Mouse (Mus musculus) limb, embryonic 12.5 days (tissue): ENCODE measurements around the gene Gm3512. TPM values are rescaled to one million over a fixed set of nuclear protein-coding genes. Genes with fewer than 3 reads are reported as not detected.
"Not testable (repeated sequence)": the region's sequence is repeated elsewhere in the genome, so short reads cannot be mapped to it uniquely, and the experiment has no call there.

Source experiments
- ATAC-seq: fragments of 200-750 bp; cut with Nextera tagmentation; 2 replicates; pipeline ENCODE4 v1.8.0; 2017; ENCODE audit warnings: low read depth, moderate TSS enrichment; ENCODE audit not compliant: insufficient number of reproducible peaks, insufficient read depth, low FRiP score, low TSS enrichment
- H3K27ac ChIP-seq: fragments of 300-500 bp; sonication (generic); 2 replicates; pipeline ENCODE4 v1.5.1; 2016; ENCODE audit warnings: mild to moderate bottlenecking, moderate library complexity
- H3K27me3 ChIP-seq: fragments of 300-500 bp; sonication (generic); 2 replicates; pipeline ENCODE4 v1.6.1; 2016; ENCODE audit warnings: mild to moderate bottlenecking, moderate library complexity
- H3K36me3 ChIP-seq: fragments of 300-500 bp; sonication (generic); 2 replicates; pipeline ENCODE4 v1.6.1; 2016; ENCODE audit warnings: mild to moderate bottlenecking, moderate library complexity
- H3K4me1 ChIP-seq: fragments of 300-500 bp; sonication (generic); replicated peaks from 2 replicates; pipeline ENCODE4 v1.6.1; 2016
- H3K4me2 ChIP-seq: fragments of 300-500 bp; sonication (generic); 2 replicates; pipeline ENCODE4 v1.6.1; 2016; ENCODE audit warnings: mild to moderate bottlenecking, moderate library complexity
- H3K4me3 ChIP-seq: fragments of 300-500 bp; sonication (generic); replicated peaks from 2 replicates; pipeline ENCODE4 v1.5.1; 2016; ENCODE audit warnings: mild to moderate bottlenecking
- H3K9ac ChIP-seq: fragments of 300-500 bp; sonication (generic); replicated peaks from 2 replicates; pipeline ENCODE4 v1.6.1; 2016; ENCODE audit warnings: mild to moderate bottlenecking, moderate library complexity
- H3K9me3 ChIP-seq: fragments of 300-500 bp; sonication (generic); 2 replicates; pipeline ENCODE4 v1.6.1; 2016; ENCODE audit warnings: mild to moderate bottlenecking, moderate library complexity
- WGBS: fragments of 180-500 bp; shearing (Covaris S2); methylation state at CpG from one replicate; pipeline ENCODE4 v1.1.7; 2016; 5-methylcytosine and 5-hydroxymethylcytosine counted together
- polyA plus RNA-seq: library from polyadenylated mRNA; unstranded; fragments of >200 nt; fragmentation: Nextera tagmentation; extraction: Ambion mirVana; gene quantifications from 2 replicates; pipeline ENCODE4 v1.2.1, GENCODE M21; 2016

The Gm3512 gene
- 5.1 and 5.7 TPM in 2 replicates for polyA plus RNA-seq

- H3K36me3 ChIP-seq, H3K4me3 ChIP-seq, H3K4me1 ChIP-seq, H3K27me3 ChIP-seq, H3K9me3 ChIP-seq, H3K9ac ChIP-seq, H3K27ac ChIP-seq, ATAC-seq, H3K4me2 ChIP-seq: not testable (repeated sequence)
- WGBS, result no CpG with 5 or more reads among the region's 37 CpGs
Observed at GRCm38 (mm10) chr14:7174483-7174971, at the start of gene Gm3512. Gene Gm3512, minus strand, starts transcription at chr14:7174533.

- not testable (repeated sequence) for H3K4me2 ChIP-seq, H3K27me3 ChIP-seq, H3K4me3 ChIP-seq, H3K9ac ChIP-seq, H3K4me1 ChIP-seq, H3K27ac ChIP-seq, H3K36me3 ChIP-seq, ATAC-seq, H3K9me3 ChIP-seq
- 92% methylated on average over 2 of the region's 3 CpGs for WGBS
Observed at GRCm38 (mm10) chr14:7200070-7200469, 25.7 kb upstream of the Gm3512 start.

GRCm38 (mm10) chr14:7194440-7194839, 20.1 kb upstream of the Gm3512 start, which contains the start of gene Gm16434:
Gene Gm16434, minus strand, starts transcription at chr14:7194540.
- not testable (repeated sequence) for H3K9ac ChIP-seq, H3K4me3 ChIP-seq, H3K4me1 ChIP-seq, H3K9me3 ChIP-seq, H3K27me3 ChIP-seq, ATAC-seq, H3K27ac ChIP-seq, H3K4me2 ChIP-seq, H3K36me3 ChIP-seq
- WGBS, result no CpG with 5 or more reads among the region's 2 CpGs

GRCm38 (mm10) chr14:7125312-7125711, 49.0 kb downstream of the Gm3512 start, which contains the start of gene Gm6676:
Gene Gm6676, minus strand, starts transcription at chr14:7125412.
- H3K9ac ChIP-seq, H3K27me3 ChIP-seq, H3K27ac ChIP-seq, H3K9me3 ChIP-seq, H3K36me3 ChIP-seq, H3K4me3 ChIP-seq, H3K4me1 ChIP-seq, ATAC-seq, H3K4me2 ChIP-seq: not testable (repeated sequence)
- no CpG with 5 or more reads among the region's 2 CpGs for WGBS

- peak overlapping the region; percentile 80; the same call in 1 of the 2 replicates for H3K27ac ChIP-seq
- 0% methylated on average over 8 of the region's 54 CpGs for WGBS
- H3K27me3 ChIP-seq, H3K4me1 ChIP-seq, H3K9me3 ChIP-seq, H3K36me3 ChIP-seq, ATAC-seq: not testable (repeated sequence)
- peak overlapping the region; percentile 75 for H3K9ac ChIP-seq
- peak overlapping the region; percentile 58 for H3K4me2 ChIP-seq
- peak overlapping the region; percentile 50 for H3K4me3 ChIP-seq
Observed at GRCm38 (mm10) chr14:7105124-7105802, 69.1 kb downstream of the Gm3512 start.

Other genes starting within 250 kb of the Gm3512 start
- gene Gm6356, start 200.7 kb downstream of the Gm3512 start, polyA plus RNA-seq, result not detected in 2 replicates
- 0.95 and 0.98 TPM in 2 replicates for gene Gm10406, start 147.1 kb downstream of the Gm3512 start, polyA plus RNA-seq
- gene Gm3685, start 129.6 kb downstream of the Gm3512 start, polyA plus RNA-seq, result not detected in 2 replicates
- gene Gm3696, start 73.9 kb downstream of the Gm3512 start, polyA plus RNA-seq, result 1.9 and 2.1 TPM in 2 replicates
- not detected in 2 replicates for gene Gm6676, start 49.1 kb downstream of the Gm3512 start, polyA plus RNA-seq
- gene Gm16434, start 20.0 kb upstream of the Gm3512 start, polyA plus RNA-seq, result not detected in 2 replicates
- gene Gm3727, start 90.2 kb upstream of the Gm3512 start, polyA plus RNA-seq, result not detected in 2 replicates
- gene Gm3739, start 140.5 kb upstream of the Gm3512 start, polyA plus RNA-seq, result 1.0 and 1.3 TPM in 2 replicates
- not detected in 2 replicates for gene Gm5797, start 157.9 kb upstream of the Gm3512 start, polyA plus RNA-seq
- not detected in 2 replicates for gene Gm8374, start 190.6 kb upstream of the Gm3512 start, polyA plus RNA-seq